Mouse (Mus musculus) ES-E14 (cell line): ENCODE results near the gene Fuom.

Experiments used
- CHD2 ChIP-seq: IDR thresholded peaks from 2 replicates; pipeline ENCODE4 v1.6.1; 2014; ENCODE audit warnings: mild to moderate bottlenecking, low read depth, low read length, inconsistent platforms
- HCFC1 ChIP-seq: IDR thresholded peaks from 2 replicates; pipeline ENCODE4 v1.6.1; 2012; ENCODE audit warnings: low read length, inconsistent platforms, borderline replicate concordance; ENCODE audit not compliant: insufficient read depth
- MAFK ChIP-seq: IDR thresholded peaks from 2 replicates; pipeline ENCODE4 v1.6.1; 2014; ENCODE audit warnings: mild to moderate bottlenecking, low read depth, low read length, inconsistent platforms; ENCODE audit not compliant: insufficient read depth
- ZC3H11A ChIP-seq: IDR thresholded peaks from 2 replicates; pipeline ENCODE4 v1.6.1; 2012; ENCODE audit warnings: low read depth, mild to moderate bottlenecking, inconsistent platforms, low read length, borderline replicate concordance
- ZNF384 ChIP-seq: IDR thresholded peaks from 2 replicates; pipeline ENCODE4 v1.6.1; 2012; ENCODE audit warnings: low read depth, low read length, inconsistent platforms

DNA sequence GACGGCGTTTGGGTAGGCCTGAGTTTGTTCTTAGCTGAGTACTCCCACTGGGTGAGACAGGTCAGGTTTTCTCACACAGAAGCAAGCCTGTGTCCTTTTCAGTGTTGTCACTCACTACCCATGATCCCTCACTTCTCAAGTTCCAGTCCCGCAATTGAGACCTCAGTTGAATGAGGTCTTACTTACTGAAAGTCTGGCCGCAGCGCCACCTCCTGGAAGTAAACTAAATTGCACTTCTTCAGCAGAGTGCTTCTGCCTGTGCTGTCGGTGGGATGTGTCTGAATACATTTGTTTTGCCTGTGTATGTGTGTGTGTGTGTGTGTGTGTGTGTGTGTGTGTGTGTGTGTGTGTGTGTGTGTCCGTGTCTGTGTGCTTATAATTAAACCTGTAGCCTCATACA, 39.1 kb downstream of the Fuom start:
- TF ChIP-seq CHD2 (no peak), HCFC1 (no peak), ZNF384 (no peak), MAFK (no peak), ZC3H11A (peak; percentile 59)
